Mouse (Mus musculus): ENCODE data around the gene Map3k1. TPM values are rescaled to one million over a fixed set of nuclear protein-coding genes. Genes with fewer than 3 reads are reported as not detected.

Gene Map3k1
- polyA plus RNA-seq, 1 experiment from 2014 or later: 30.3 TPM

GRCm38 (mm10) chr13:111744233-111745000, 64.4 kb downstream of the Map3k1 start:
- DNase-seq (ENCODE audit: low spot score): no peak
- H3K9me3 ChIP-seq (replicated peaks; ENCODE audit: low read length): no peaks in the 10 kb centered on the region
- WGBS: 72% methylated on average over 6 of the region's 6 CpGs
- H3K9ac ChIP-seq (ENCODE audit: low read depth, low read length): no peak overlapping the region
- no peaks in the 10 kb centered on the region for H3K27me3 ChIP-seq (ENCODE audit: insufficient read depth, low read length)
- H3K4me2 ChIP-seq (ENCODE audit: low read length): no peak overlapping the region
- peaks cover 16% of the 10 kb centered on the region for H3K36me3 ChIP-seq (ENCODE audit: insufficient read depth, low read length)
- no peak for ATAC-seq (replicated peaks; ENCODE audit: low FRiP score, low read depth)
- H3K27ac ChIP-seq: no peak overlapping the region
- TF ChIP-seq CTCF (IDR thresholded peaks at IDR 0.05; ENCODE audit: low read depth): no peak
- no peaks in the 10 kb centered on the region for H3K4me1 ChIP-seq (replicated peaks; ENCODE audit: insufficient read depth, low read length)
- no peak overlapping the region for H3K4me3 ChIP-seq (replicated peaks; ENCODE audit: low read depth, low read length)

GRCm38 (mm10) chr13:111741991-111742615, 66.7 kb downstream of the Map3k1 start:
- no peak overlapping the region for H3K9ac ChIP-seq (ENCODE audit: low read depth, low read length)
- H3K36me3 ChIP-seq (ENCODE audit: insufficient read depth, low read length): no peaks in the 10 kb centered on the region
- no peak for ATAC-seq (replicated peaks; ENCODE audit: low FRiP score, low read depth)
- H3K4me2 ChIP-seq (ENCODE audit: low read length): no peak overlapping the region
- no peaks in the 10 kb centered on the region for H3K27me3 ChIP-seq (ENCODE audit: insufficient read depth, low read length)
- no peak overlapping the region for H3K4me3 ChIP-seq (replicated peaks; ENCODE audit: low read depth, low read length)
- no peak overlapping the region for H3K27ac ChIP-seq
- H3K4me1 ChIP-seq (replicated peaks; ENCODE audit: insufficient read depth, low read length): no peaks in the 10 kb centered on the region
- peak; percentile 85 for DNase-seq (ENCODE audit: low spot score)
- peak; percentile 90 for TF ChIP-seq CTCF (IDR thresholded peaks at IDR 0.05; ENCODE audit: low read depth)
- H3K9me3 ChIP-seq (replicated peaks; ENCODE audit: low read length): no peaks in the 10 kb centered on the region
- 55% methylated on average over 6 of the region's 6 CpGs for WGBS

GRCm38 (mm10) chr13:111741204-111741990, 67.4 kb downstream of the Map3k1 start:
- Histone ChIP-seq H3K4me1 (replicated peaks; ENCODE audit: insufficient read depth, low read length) (no peaks in the 10 kb centered on the region), H3K9ac (ENCODE audit: low read depth, low read length) (no peak overlapping the region), H3K36me3 (ENCODE audit: insufficient read depth, low read length) (no peaks in the 10 kb centered on the region), H3K4me2 (ENCODE audit: low read length) (no peak overlapping the region), H3K9me3 (replicated peaks; ENCODE audit: low read length) (no peaks in the 10 kb centered on the region), H3K27ac (no peak overlapping the region), H3K27me3 (ENCODE audit: insufficient read depth, low read length) (no peaks in the 10 kb centered on the region), H3K4me3 (replicated peaks; ENCODE audit: low read depth, low read length) (no peak overlapping the region)
- TF ChIP-seq CTCF (IDR thresholded peaks at IDR 0.05; ENCODE audit: low read depth): no peak
- WGBS: 71% methylated on average over 7 of the region's 7 CpGs
- ATAC-seq (replicated peaks; ENCODE audit: low FRiP score, low read depth) (no peak), DNase-seq (ENCODE audit: low spot score) (no peak)

GRCm38 (mm10) chr13:111726898-111727297, 81.9 kb downstream of the Map3k1 start:
- H3K4me2 ChIP-seq (ENCODE audit: low read length): no peak overlapping the region
- TF ChIP-seq CTCF (IDR thresholded peaks at IDR 0.05; ENCODE audit: low read depth): no peak
- DNase-seq (ENCODE audit: low spot score): no peak
- H3K9ac ChIP-seq (ENCODE audit: low read depth, low read length): no peak overlapping the region
- no peak overlapping the region for H3K4me3 ChIP-seq (replicated peaks; ENCODE audit: low read depth, low read length)
- 97% methylated on average over 5 of the region's 5 CpGs for WGBS
- H3K36me3 ChIP-seq (ENCODE audit: insufficient read depth, low read length): no peaks in the 10 kb centered on the region
- H3K4me1 ChIP-seq (replicated peaks; ENCODE audit: insufficient read depth, low read length): no peaks in the 10 kb centered on the region
- H3K27ac ChIP-seq: no peak overlapping the region
- H3K27me3 ChIP-seq (ENCODE audit: insufficient read depth, low read length): no peaks in the 10 kb centered on the region
- no peaks in the 10 kb centered on the region for H3K9me3 ChIP-seq (replicated peaks; ENCODE audit: low read length)
- no peak for ATAC-seq (replicated peaks; ENCODE audit: low FRiP score, low read depth)

- no peaks in the 10 kb centered on the region for H3K36me3 ChIP-seq (ENCODE audit: insufficient read depth, low read length)
- H3K4me1 ChIP-seq (replicated peaks; ENCODE audit: insufficient read depth, low read length): no peaks in the 10 kb centered on the region
- no peaks in the 10 kb centered on the region for H3K27me3 ChIP-seq (ENCODE audit: insufficient read depth, low read length)
- H3K9me3 ChIP-seq (replicated peaks; ENCODE audit: low read length): no peaks in the 10 kb centered on the region
- under 1% methylated on average over 63 of the region's 65 CpGs for WGBS
- no peak for TF ChIP-seq CTCF (IDR thresholded peaks at IDR 0.05; ENCODE audit: low read depth)
- H3K4me2 ChIP-seq (ENCODE audit: low read length): peak overlapping the region; percentile 91
- H3K27ac ChIP-seq: peak overlapping the region; percentile 85
- DNase-seq (ENCODE audit: low spot score) (peak; percentile 100), ATAC-seq (replicated peaks; ENCODE audit: low FRiP score, low read depth) (peak; percentile 99)
- H3K4me3 ChIP-seq (replicated peaks; ENCODE audit: low read depth, low read length): peak overlapping the region; percentile 64
- H3K9ac ChIP-seq (ENCODE audit: low read depth, low read length): peak overlapping the region; percentile 65
These were observed 83.4 kb downstream of the Map3k1 start for GRCm38 (mm10) chr13:111725165-111726077.
